Mouse (Mus musculus) heart, adult 2 months (tissue): Measurements from ENCODE around the gene Brat1.

Experiments
- CTCF ChIP-seq: fragments of 200-600 bp; IDR thresholded peaks from 2 replicates; pipeline ENCODE4 v1.8.1; 2022; ENCODE audit warnings: antibody characterized with exemption, mild to moderate bottlenecking, moderate library complexity
- EP300 ChIP-seq: fragments of 200-500 bp; IDR thresholded peaks from 2 replicates; pipeline ENCODE4 v1.6.1; 2011; ENCODE audit warnings: low read depth, low read length, control low read depth; ENCODE audit not compliant: insufficient read depth
- POLR2A ChIP-seq: fragments of 200-500 bp; IDR thresholded peaks from 2 replicates; pipeline ENCODE4 v1.6.1; 2011; ENCODE audit warnings: mild to moderate bottlenecking, low read depth, low read length, control low read depth; ENCODE audit not compliant: insufficient read depth

- TF ChIP-seq POLR2A (no peak), CTCF (no peak), EP300 (no peak)
Observed at GRCm38 (mm10) chr5:140748425-140748824, 43.6 kb downstream of the Brat1 start.
